Mouse (Mus musculus): Measurements from ENCODE around the gene Vsig8. TPM values are rescaled to one million over a fixed set of nuclear protein-coding genes. Genes with fewer than 3 reads are reported as not detected.
A peak's percentile ranks its signal among the peaks of the same experiment; 100 is the strongest.

Vsig8 gene
- polyA plus RNA-seq, 1 experiment = not detected

DNA sequence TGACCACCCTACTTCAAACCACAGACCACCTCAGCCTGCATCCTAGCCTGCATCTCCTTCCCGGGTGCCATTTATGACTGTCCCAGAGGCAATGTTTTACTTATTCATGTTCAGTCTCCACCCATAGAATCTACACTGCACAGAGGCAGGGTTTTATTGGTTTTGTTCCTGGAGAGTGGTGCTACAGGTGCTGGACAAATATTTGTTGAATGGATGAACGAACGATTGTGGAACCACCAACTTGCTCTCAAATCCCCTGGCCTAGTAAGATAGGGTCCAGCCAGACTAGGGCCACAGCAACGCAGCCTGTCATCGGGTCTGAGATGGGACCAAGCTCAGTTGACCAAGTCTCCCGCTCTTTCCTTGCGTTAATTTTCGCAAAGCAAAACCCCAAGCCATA is 45.8 kb upstream of the Vsig8 start:
- Histone ChIP-seq H3ac (ENCODE audit: control insufficient read depth, insufficient read length) (no peak overlapping the region), H3K79me2 (ENCODE audit: control insufficient read depth, insufficient read depth) (peaks cover 3% of the 10 kb centered on the region), H3K27me3 (ENCODE audit: control insufficient read depth, insufficient read depth, insufficient read length) (no peaks in the 10 kb centered on the region), H3K36me3 (ENCODE audit: control insufficient read depth, insufficient read depth) (peaks cover 30% of the 10 kb centered on the region), H3K4me2 (ENCODE audit: low read depth) (no peak overlapping the region), H3K4me3 (no peak overlapping the region)
- TF ChIP-seq CEBPB (IDR thresholded peaks at IDR 0.05; ENCODE audit: insufficient read depth, poor library complexity, severe bottlenecking) (no peak), MAX (IDR thresholded peaks at IDR 0.05; ENCODE audit: low read depth) (no peak), POLR2A (IDR thresholded peaks at IDR 0.05; ENCODE audit: insufficient read length, low read depth) (no peak), SRF (IDR thresholded peaks at IDR 0.05; ENCODE audit: control insufficient read depth, insufficient read length, low read depth) (no peak), USF1 (IDR thresholded peaks at IDR 0.05; ENCODE audit: low read depth) (no peak), TCF12 (IDR thresholded peaks at IDR 0.05; ENCODE audit: insufficient read depth, poor library complexity, severe bottlenecking) (no peak), MYOD1 (IDR thresholded peaks at IDR 0.05; ENCODE audit: control insufficient read depth in 1 of 3, insufficient read length in 2 of 3, low read depth in 2 of 3) (no peak), E2F4 (IDR thresholded peaks at IDR 0.05; ENCODE audit: insufficient read depth) (no peak), MYOG (IDR thresholded peaks at IDR 0.05; ENCODE audit: control insufficient read depth in 1 of 3, insufficient read depth in 1 of 3, insufficient read length in 2 of 3, low read depth in 2 of 3) (no peak), REST (IDR thresholded peaks at IDR 0.05; ENCODE audit: insufficient read depth, insufficient read length) (no peak), TCF3 (IDR thresholded peaks at IDR 0.05; ENCODE audit: insufficient read length, low read depth) (no peak), POLR2AphosphoS2 (IDR thresholded peaks at IDR 0.05; ENCODE audit: insufficient read length, low read depth) (no peak)

DNA sequence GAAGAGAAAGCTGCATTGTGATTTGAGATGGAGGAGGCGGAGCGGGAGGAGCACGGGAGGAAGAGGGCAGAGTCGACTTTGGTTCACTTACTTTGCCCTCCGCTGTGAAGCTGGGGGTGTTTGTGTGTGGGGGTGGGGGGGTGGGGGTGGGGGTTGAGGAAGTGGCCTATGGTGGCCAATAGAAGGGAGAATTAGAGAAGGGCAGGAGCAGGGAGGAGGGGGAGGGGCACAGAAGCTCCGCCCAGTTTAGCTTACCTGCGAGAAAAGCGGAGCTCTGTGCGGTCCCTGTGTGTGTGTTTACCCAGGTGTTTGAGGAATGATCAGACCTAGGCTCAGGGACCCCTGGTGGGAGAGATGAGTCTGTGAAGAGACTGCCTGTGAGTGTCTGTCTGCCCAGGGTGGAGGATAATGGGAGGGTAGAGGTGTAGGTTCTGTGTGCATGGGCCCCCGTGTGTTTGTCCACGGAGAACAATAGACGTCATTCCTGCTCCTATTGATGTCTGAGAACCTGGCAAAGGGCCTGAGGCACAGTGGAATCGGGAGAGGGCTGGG is 45.2 kb upstream of the Vsig8 start:
- no peak overlapping the region for H3K4me2 ChIP-seq (ENCODE audit: low read depth)
- no peaks in the 10 kb centered on the region for H3K79me2 ChIP-seq (ENCODE audit: control insufficient read depth, insufficient read depth)

DNA sequence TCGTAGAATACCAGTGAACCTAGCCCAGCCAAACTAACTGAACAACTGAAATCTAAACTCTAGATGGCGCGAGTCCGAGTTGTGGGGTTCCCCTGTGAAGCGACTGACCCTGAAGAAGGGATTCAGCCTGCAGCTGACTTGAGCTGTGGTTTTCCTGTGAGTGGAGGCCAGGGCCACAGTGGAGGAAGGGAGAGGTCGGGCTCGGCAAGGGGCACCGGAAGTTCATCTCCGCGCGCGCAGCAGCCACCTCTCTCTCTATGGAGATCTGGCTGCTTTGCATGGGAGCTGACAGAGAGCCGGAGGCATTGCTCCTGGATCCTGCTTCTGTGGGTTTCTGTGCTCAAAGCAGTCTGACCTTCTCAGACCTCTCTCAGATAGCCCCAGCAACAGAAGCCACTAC is 42.8 kb upstream of the Vsig8 start:
- peaks cover 10% of the 10 kb centered on the region for H3K36me3 ChIP-seq (ENCODE audit: control insufficient read depth, insufficient read depth)
- H3K4me2 ChIP-seq (ENCODE audit: low read depth) = no peak overlapping the region
- no peaks in the 10 kb centered on the region for H3K27me3 ChIP-seq (ENCODE audit: control insufficient read depth, insufficient read depth, insufficient read length)
- no peak overlapping the region for H3ac ChIP-seq (ENCODE audit: control insufficient read depth, insufficient read length)
- no peak for TF ChIP-seq MYOG (IDR thresholded peaks at IDR 0.05; ENCODE audit: control insufficient read depth in 1 of 3, insufficient read depth in 1 of 3, insufficient read length in 2 of 3, low read depth in 2 of 3)
- no peak for TF ChIP-seq CEBPB (IDR thresholded peaks at IDR 0.05; ENCODE audit: insufficient read depth, poor library complexity, severe bottlenecking)
- no peak for TF ChIP-seq REST (IDR thresholded peaks at IDR 0.05; ENCODE audit: insufficient read depth, insufficient read length)
- no peak overlapping the region for H3K4me3 ChIP-seq
- no peaks in the 10 kb centered on the region for H3K79me2 ChIP-seq (ENCODE audit: control insufficient read depth, insufficient read depth)

More for the DNA sequence above, 45.2 kb upstream of the Vsig8 start:
- Histone ChIP-seq H3K4me3 (no peak overlapping the region), H3K36me3 (ENCODE audit: control insufficient read depth, insufficient read depth) (peaks cover 25% of the 10 kb centered on the region), H3ac (ENCODE audit: control insufficient read depth, insufficient read length) (no peak overlapping the region), H3K27me3 (ENCODE audit: control insufficient read depth, insufficient read depth, insufficient read length) (no peaks in the 10 kb centered on the region)
- TF ChIP-seq MAX (IDR thresholded peaks at IDR 0.05; ENCODE audit: low read depth) (no peak), POLR2AphosphoS2 (IDR thresholded peaks at IDR 0.05; ENCODE audit: insufficient read length, low read depth) (peak; percentile 13), E2F4 (IDR thresholded peaks at IDR 0.05; ENCODE audit: insufficient read depth) (no peak)

DNA sequence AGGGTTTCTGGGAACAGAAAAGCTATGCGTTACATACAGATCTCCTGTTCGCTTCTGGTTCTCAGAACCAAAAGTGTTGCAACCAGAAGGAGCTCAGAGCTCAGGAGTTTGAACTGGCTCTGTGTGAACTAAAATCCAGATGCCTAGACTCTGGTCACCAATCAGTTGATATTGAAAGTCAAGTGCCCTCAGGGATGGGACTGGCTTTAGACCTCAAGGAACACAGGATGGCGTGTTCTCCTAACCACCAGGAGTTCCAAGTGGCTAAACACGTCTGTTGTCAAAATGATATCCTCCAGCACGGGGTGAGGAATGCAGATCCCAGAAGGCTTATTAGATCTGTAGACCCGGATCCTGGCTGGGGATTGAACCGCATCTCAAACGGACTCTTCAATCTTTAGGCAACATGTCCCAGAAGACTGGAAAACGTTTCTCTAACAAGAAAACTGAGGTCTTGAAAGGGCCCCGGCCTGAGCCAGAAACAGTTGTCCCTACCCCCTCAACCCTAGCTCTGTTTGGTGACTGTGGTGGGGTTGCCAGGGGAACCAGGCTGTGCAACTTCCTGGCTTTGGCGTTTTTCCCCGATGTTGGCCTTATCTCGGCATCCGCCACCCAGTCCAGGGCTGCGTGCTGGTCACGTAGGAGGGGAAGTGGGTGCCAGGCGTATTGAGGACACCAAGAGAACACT is 42.1 kb upstream of the Vsig8 start:
- H3ac ChIP-seq (ENCODE audit: control insufficient read depth, insufficient read length) = no peak overlapping the region
- no peak overlapping the region for H3K4me2 ChIP-seq (ENCODE audit: low read depth)

DNA sequence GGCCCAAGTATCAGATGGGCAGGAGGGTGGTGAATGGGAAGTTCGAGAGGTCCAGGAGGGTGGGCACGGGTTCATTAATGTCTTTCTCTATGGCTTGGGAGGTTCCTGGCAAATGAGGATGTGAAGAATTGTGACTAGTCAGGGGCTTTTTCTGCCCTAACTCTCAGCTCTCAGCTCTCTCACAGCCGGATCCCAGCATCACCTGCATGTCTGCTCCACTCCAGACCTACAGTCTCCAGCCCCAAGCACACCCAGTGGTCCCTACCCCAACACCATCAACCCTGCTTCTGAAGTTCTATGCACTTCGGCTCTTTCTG is 41.6 kb upstream of the Vsig8 start:
- Histone ChIP-seq H3K79me2 (ENCODE audit: control insufficient read depth, insufficient read depth) (no peaks in the 10 kb centered on the region), H3K4me2 (ENCODE audit: low read depth) (no peak overlapping the region), H3K27me3 (ENCODE audit: control insufficient read depth, insufficient read depth, insufficient read length) (no peaks in the 10 kb centered on the region), H3ac (ENCODE audit: control insufficient read depth, insufficient read length) (no peak overlapping the region), H3K36me3 (ENCODE audit: control insufficient read depth, insufficient read depth) (no peaks in the 10 kb centered on the region), H3K4me3 (no peak overlapping the region)
- no peak for TF ChIP-seq MYOG (IDR thresholded peaks at IDR 0.05; ENCODE audit: control insufficient read depth in 1 of 3, insufficient read depth in 1 of 3, insufficient read length in 2 of 3, low read depth in 2 of 3)

More for the DNA sequence above, 42.1 kb upstream of the Vsig8 start:
- H3K27me3 ChIP-seq (ENCODE audit: control insufficient read depth, insufficient read depth, insufficient read length) = no peaks in the 10 kb centered on the region
- H3K36me3 ChIP-seq (ENCODE audit: control insufficient read depth, insufficient read depth) = peaks cover 3% of the 10 kb centered on the region
- no peaks in the 10 kb centered on the region for H3K79me2 ChIP-seq (ENCODE audit: control insufficient read depth, insufficient read depth)
- TF ChIP-seq POLR2AphosphoS2 (IDR thresholded peaks at IDR 0.05; ENCODE audit: insufficient read length, low read depth) (no peak), USF1 (IDR thresholded peaks at IDR 0.05; ENCODE audit: low read depth) (no peak), POLR2A (IDR thresholded peaks at IDR 0.05; ENCODE audit: insufficient read length, low read depth) (no peak), CEBPB (IDR thresholded peaks at IDR 0.05; ENCODE audit: insufficient read depth, poor library complexity, severe bottlenecking) (no peak), TCF3 (IDR thresholded peaks at IDR 0.05; ENCODE audit: insufficient read length, low read depth) (no peak), REST (IDR thresholded peaks at IDR 0.05; ENCODE audit: insufficient read depth, insufficient read length) (no peak), E2F4 (IDR thresholded peaks at IDR 0.05; ENCODE audit: insufficient read depth) (no peak)
- no peak overlapping the region for H3K4me3 ChIP-seq
